Mouse (Mus musculus) T-cell, adult 2 months (primary cell): ENCODE results near the gene Ptpn6.
A peak's percentile ranks its signal among the peaks of the same experiment; 100 is the strongest.

ENCODE experiments used
- DNase-seq: peaks from one replicate; pipeline ENCODE4 v3.0.0; 2022; ENCODE audit warnings: low spot score

Gene Ptpn6

GRCm38 (mm10) chr6:124738511-124739023 lies at the start of gene Ptpn6:
Gene Ptpn6 (minus strand): TSS chr6:124738714.
- peak; percentile 30 for DNase-seq

GRCm38 (mm10) chr6:124787722-124788121 lies 49.2 kb upstream of the Ptpn6 start:
- DNase-seq: no peak

- no peak for DNase-seq
These were observed 48.4 kb upstream of the Ptpn6 start for GRCm38 (mm10) chr6:124786756-124787420.

- peak; percentile 62 for DNase-seq
These were observed 43.9 kb upstream of the Ptpn6 start for GRCm38 (mm10) chr6:124782436-124782835.

- DNase-seq: no peak
These were observed 42.4 kb upstream of the Ptpn6 start for GRCm38 (mm10) chr6:124780917-124781316.

DNA sequence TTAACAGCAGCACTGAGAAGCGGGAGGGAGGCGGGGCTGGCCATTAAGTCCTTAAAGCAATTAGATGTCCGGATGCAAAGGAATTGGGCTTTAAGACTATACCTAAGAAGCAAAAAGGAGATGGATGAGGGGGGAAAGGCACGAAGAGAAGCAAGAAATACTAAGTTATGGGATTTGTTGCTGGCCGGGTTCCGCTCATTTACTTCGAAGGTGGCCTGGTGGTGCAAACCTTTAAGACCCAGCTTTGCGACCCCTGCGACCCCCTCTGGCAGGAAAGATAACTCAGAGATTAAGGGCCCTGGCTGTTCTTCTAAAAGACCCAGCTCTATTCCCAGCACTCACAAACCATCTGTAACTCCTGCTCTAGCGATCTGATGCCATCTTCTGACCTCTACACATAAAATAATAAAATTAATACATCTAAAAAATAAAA lies 41.5 kb upstream of the Ptpn6 start:
- no peak for DNase-seq

- peak; percentile 77 for DNase-seq
These were observed 40.9 kb upstream of the Ptpn6 start, which contains the start of gene Lrrc23 for GRCm38 (mm10) chr6:124779222-124779983. Gene Lrrc23 (minus strand): TSS chr6:124779727.

DNA sequence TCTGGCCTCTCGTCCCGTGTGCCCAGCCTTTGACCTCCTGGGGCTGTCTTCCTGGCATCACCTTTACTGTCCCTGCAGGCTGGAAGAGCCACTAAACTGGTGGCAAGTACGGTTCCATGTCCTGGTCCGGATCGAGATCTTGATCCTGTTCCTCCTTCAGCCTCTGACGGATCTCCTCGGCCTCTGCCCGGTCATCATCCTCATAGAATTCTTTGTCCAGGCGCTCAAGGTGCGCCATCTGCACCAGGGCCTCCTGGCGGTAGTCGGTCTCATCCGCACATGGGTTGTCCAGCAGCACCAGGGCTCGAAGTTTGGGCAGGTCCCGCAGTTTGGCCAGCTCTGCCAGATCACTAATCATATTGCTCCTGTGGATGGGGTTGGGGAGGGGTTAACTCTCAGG lies 32.0 kb upstream of the Ptpn6 start:
- DNase-seq: no peak

- DNase-seq: no peak
These were observed 31.5 kb upstream of the Ptpn6 start for GRCm38 (mm10) chr6:124770013-124770412.

- DNase-seq: peak; percentile 50
These were observed 30.7 kb upstream of the Ptpn6 start, which contains the start of gene Eno2 for GRCm38 (mm10) chr6:124769101-124769765. Gene Eno2 (minus strand): TSS chr6:124769673.

DNA sequence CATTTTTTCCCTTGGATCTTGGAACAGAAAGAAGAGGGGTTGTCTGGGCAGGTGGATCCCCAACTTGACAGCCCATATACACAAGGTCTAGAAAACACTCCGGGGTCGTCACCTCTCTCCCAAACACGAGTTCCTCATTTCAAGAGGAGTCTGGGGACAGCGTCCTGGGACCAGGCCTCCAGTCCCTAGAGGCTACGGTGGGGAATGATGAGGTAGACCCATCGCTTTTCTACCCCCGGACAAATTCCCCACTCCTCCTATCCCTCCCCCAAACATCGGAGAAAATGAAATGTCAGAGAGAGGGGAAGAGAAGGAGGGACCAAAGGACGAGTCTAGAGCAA lies 30.2 kb upstream of the Ptpn6 start:
- no peak for DNase-seq

DNA sequence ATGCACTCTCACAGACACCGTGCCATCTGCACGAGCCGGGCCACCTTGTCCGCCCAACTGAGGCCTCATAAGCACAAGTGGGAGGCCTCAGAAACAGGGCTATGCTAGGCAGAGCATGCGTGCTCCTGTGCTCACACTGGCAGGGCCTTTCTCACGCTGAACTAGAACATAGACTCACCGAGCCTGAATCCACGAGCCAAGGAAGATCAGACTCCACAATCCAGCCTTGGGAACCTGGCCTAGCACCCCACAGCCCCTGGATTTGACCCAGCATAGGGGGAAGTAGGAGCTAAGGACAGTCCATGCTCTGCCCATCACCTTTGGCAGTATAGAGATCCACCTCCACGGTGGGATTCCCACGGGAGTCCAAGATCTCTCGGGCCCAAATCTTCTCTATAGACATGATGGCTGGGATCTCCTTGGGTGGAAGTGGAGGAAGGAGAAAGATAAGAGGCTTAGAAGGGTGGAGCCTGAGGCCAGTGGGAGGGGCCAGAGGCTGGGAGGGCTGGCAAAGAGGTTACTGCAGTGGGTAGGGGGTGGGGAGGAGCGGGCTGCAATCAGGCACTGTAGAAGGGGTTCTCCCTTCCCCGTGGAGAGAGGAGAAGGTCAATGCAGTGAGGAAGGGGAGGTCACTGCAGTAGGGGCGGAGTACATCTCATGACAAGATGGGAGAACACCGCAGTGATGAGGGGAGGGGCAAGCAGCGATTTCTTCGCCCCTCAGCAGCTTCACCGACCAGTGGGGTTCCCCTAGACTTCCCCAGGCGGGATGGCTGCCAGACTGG lies 29.6 kb upstream of the Ptpn6 start:
- no peak for DNase-seq

DNA sequence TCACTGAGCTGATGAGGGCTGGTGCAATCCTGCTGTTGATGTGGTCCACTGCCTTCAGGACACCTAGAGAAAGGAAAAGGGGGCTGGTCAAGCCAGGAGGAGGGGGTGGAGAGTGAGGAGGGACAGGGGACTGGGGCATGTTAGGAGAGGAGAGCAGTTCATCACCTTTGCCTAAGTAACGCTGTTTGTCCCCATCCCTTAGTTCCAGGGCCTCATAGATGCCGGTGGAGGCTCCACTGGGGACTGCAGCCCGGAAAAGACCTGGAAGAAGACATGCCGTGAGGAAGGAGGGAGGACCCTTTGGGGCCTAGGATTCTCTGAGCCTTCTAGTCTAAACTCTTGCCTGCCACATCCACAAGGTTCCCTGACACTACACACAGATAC lies 29.0 kb upstream of the Ptpn6 start:
- DNase-seq: no peak

GRCm38 (mm10) chr6:124765951-124766350 lies 27.4 kb upstream of the Ptpn6 start:
- DNase-seq: no peak

GRCm38 (mm10) chr6:124759259-124759658 lies 20.7 kb upstream of the Ptpn6 start:
- DNase-seq: peak; percentile 86

GRCm38 (mm10) chr6:124758849-124759232 lies 20.3 kb upstream of the Ptpn6 start:
- no peak for DNase-seq

- DNase-seq: no peak
These were observed 19.7 kb upstream of the Ptpn6 start for GRCm38 (mm10) chr6:124757909-124758848.

DNA sequence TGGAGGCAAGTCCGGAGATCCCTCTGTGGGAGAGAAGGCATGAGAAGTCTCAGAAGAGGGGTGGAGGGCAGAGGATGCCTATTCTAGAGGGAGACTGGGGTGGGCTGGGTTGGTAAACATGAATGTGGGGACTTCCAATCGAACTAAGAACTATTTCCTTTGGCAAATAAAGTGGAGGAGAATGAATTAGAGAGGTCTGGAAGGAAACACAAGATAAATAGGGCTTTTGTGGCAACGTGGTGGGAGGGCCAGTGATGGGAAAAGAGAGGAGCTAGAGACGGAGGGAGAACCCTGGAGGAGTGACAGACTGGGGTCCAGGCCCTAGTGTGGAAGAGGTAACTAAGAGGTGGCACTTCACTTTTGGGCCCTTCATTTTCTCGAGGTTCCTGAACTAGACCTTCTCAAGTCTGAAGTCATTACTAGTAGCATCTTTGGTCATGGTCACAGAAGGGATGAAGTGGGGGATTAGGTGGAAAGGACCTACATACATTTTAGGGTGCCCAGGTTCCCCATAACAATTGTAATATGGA lies 18.9 kb upstream of the Ptpn6 start:
- DNase-seq: no peak

DNA sequence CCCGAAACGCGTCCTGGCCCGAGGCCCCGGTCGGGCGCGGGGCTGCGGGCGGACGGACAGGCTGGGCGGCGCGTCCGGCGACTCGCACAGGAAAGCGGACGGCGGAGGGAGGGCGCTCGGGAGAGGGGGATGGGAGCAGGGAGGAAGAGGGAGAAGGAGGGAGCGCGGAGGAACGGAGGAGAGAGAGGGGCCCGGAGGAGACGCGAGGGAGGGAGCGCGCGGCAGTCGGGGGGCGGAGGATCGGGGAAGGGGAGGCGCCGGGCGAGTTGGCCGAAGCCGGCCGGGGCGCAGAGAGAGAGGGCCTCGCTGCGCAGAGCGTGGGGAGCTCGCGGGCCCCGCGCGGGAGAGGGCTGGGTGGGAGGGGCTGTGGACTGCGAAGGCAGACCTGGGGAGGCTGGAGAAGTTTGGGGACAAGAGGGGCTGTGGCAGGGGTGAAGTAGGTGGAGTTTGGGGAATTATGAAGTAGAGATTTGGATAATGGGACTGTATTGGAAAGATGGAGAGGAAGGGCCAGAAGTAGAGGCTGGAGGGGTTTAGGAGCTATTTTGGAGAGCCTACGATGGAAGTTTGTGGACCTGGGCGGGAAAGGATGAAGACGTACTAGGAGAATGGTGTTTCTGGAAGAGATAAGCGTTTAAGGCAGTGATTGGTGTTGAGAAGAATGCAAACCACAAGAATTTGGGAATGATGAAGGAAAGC lies 18.3 kb upstream of the Ptpn6 start:
- peak; percentile 36 for DNase-seq
